12 mouse cellular contexts compared by ENCODE assay signal in genomic region chr2:178867086-178867485, GRCm38 (mm10).
DNase-seq lines count a peak whose midpoint lies in the region; ATAC-seq and TF ChIP-seq lines count a peak whose summit lies in the region.
"Had no signal": no experiment of that assay in that cellular context is flagged by ENCODE, and none has a peak within 500 bp of the region (broad histone marks: within the 10 kb centered on the region; RNA-seq: fewer than 3 reads in every experiment).

No protein-coding gene starts in this region.

- no peaks in the 10 kb centered on the region for H3K36me3 ChIP-seq in heart, embryonic 11.5 days (ENCODE audit: control insufficient read depth, insufficient read depth, low read length)
- no peaks in the 10 kb centered on the region for H3K36me3 ChIP-seq in midbrain, embryonic 10.5 days
- no peaks in the 10 kb centered on the region for H3K36me3 ChIP-seq in midbrain, embryonic 15.5 days (replicated peaks)
- H3K36me3 ChIP-seq: embryonic facial prominence, embryonic 15.5 days; midbrain, embryonic 12.5 days had no signal

- no peaks in the 10 kb centered on the region for H3K4me1 ChIP-seq in heart, embryonic 11.5 days (ENCODE audit: control insufficient read depth, insufficient read depth, low read length)
- H3K4me1 ChIP-seq in midbrain, embryonic 10.5 days, result no peaks in the 10 kb centered on the region
- H3K4me1 ChIP-seq in midbrain, embryonic 15.5 days, result no peaks in the 10 kb centered on the region
- H3K4me1 ChIP-seq: embryonic facial prominence, embryonic 15.5 days; midbrain, embryonic 12.5 days had no signal

- H3K27me3 ChIP-seq in heart, embryonic 11.5 days (ENCODE audit: control insufficient read depth, insufficient read depth, low read length), result no peaks in the 10 kb centered on the region
- H3K27me3 ChIP-seq in midbrain, embryonic 10.5 days (ENCODE audit: low read depth, poor library complexity, severe bottlenecking), result no peaks in the 10 kb centered on the region
- H3K27me3 ChIP-seq in midbrain, embryonic 15.5 days (replicated peaks), result no peaks in the 10 kb centered on the region
- H3K27me3 ChIP-seq: CH12.LX; embryonic facial prominence, embryonic 15.5 days; midbrain, embryonic 12.5 days had no signal

- no peaks in the 10 kb centered on the region for H3K9me3 ChIP-seq in heart, embryonic 11.5 days (replicated peaks; ENCODE audit: control insufficient read depth, low read length)
- no peaks in the 10 kb centered on the region for H3K9me3 ChIP-seq in midbrain, embryonic 10.5 days (replicated peaks)
- no peaks in the 10 kb centered on the region for H3K9me3 ChIP-seq in midbrain, embryonic 15.5 days
- H3K9me3 ChIP-seq: embryonic facial prominence, embryonic 15.5 days; midbrain, embryonic 12.5 days had no signal

- 53% methylated on average over 3 of the region's 3 CpGs for WGBS in heart, embryonic 11.5 days (ENCODE audit: insufficient replicate concordance)
- WGBS in midbrain, embryonic 10.5 days, result 72% methylated on average over 3 of the region's 3 CpGs
- WGBS in midbrain, embryonic 15.5 days, result 81% methylated on average over 3 of the region's 3 CpGs

- no peak overlapping the region for H3K4me2 ChIP-seq in heart, embryonic 11.5 days
- H3K4me2 ChIP-seq in midbrain, embryonic 15.5 days, result no peak overlapping the region
- H3K4me2 ChIP-seq: embryonic facial prominence, embryonic 15.5 days; midbrain, embryonic 12.5 days had no signal

- H3K4me3 ChIP-seq in heart, embryonic 11.5 days (ENCODE audit: low read depth, low read length), result no peak overlapping the region
- H3K4me3 ChIP-seq in midbrain, embryonic 10.5 days, result no peak overlapping the region
- H3K4me3 ChIP-seq in midbrain, embryonic 15.5 days, result no peak overlapping the region
- H3K4me3 ChIP-seq in gastrocnemius, adult 2 months, result no peak overlapping the region
- H3K4me3 ChIP-seq: embryonic facial prominence, embryonic 15.5 days; midbrain, embryonic 12.5 days had no signal

- intact Hi-C loops in heart, postnatal 10 days (cut with DNase I), result no loop called here
- intact Hi-C loops in gastrocnemius, adult 2 months (cut with DNase I), result no loop called here

- no peak overlapping the region for H3K27ac ChIP-seq in heart, embryonic 11.5 days (ENCODE audit: low read depth, low read length)
- H3K27ac ChIP-seq in midbrain, embryonic 10.5 days (replicated peaks), result no peak overlapping the region
- H3K27ac ChIP-seq in midbrain, embryonic 15.5 days, result no peak overlapping the region
- H3K27ac ChIP-seq in gastrocnemius, adult 2 months, result no peak overlapping the region
- H3K27ac ChIP-seq: embryonic facial prominence, embryonic 15.5 days; hindbrain, postnatal 0 days; midbrain, embryonic 12.5 days had no signal

- no peak overlapping the region for H3K9ac ChIP-seq in heart, embryonic 11.5 days (ENCODE audit: low read depth, low read length)
- H3K9ac ChIP-seq in midbrain, embryonic 15.5 days, result no peak overlapping the region
- H3K9ac ChIP-seq: embryonic facial prominence, embryonic 15.5 days; midbrain, embryonic 12.5 days had no signal

- peak; percentile 27 to 61 for DNase-seq in heart, postnatal 10 days
- peak; percentile 32 for DNase-seq in midbrain, embryonic 10.5 days (ENCODE audit: low spot score)
- peak; percentile 12 for DNase-seq in c-Kit-positive CD71-negative TER-119-negative erythroid progenitor cells, embryonic 14.5 days (ENCODE audit: low read depth)
- no peak for DNase-seq in gastrocnemius, adult 2 months
- no peak for DNase-seq in thymus, postnatal 25 days

- no peak for TF ChIP-seq CTCF in gastrocnemius, adult 2 months (IDR thresholded peaks at IDR 0.05)

- ATAC-seq in heart, embryonic 11.5 days (replicated peaks; ENCODE audit: insufficient number of reproducible peaks, low FRiP score, low TSS enrichment), result no peak
- no peak for ATAC-seq in midbrain, embryonic 15.5 days (replicated peaks)
- peak; percentile 38; the same call in 1 of the 2 replicates for ATAC-seq in megakaryocyte progenitor cell, adult 5-6 weeks (replicated peaks; ENCODE audit: poor library complexity)
- ATAC-seq: hindbrain, postnatal 0 days had no signal

Comparison
In these comparisons a context has a peak if more than half of its experiments do, and no peak if none do; other contexts are left out.
1. DNase-seq: peak in heart, postnatal 10 days (2 of 2), midbrain, embryonic 10.5 days (single experiment) and c-Kit-positive CD71-negative TER-119-negative erythroid progenitor cells, embryonic 14.5 days (single experiment); none in gastrocnemius, adult 2 months (single experiment) and thymus, postnatal 25 days (single experiment).